Mouse (Mus musculus) stomach, embryonic 16.5 days (tissue): ENCODE measurements at regions not wholly inside any gene's neighbourhood (a gene's known extent, or its start where the extent isn't known, plus 50 kb on each side); places are given as distances from the start of the nearest gene placed in this dataset.

Source experiments
- ATAC-seq: fragments of 200-750 bp; cut with Nextera tagmentation; 2 replicates; pipeline ENCODE4 v1.8.0; 2017; ENCODE audit warnings: moderate number of reproducible peaks, moderate TSS enrichment; ENCODE audit not compliant: insufficient read depth, low FRiP score
- H3K27ac ChIP-seq: fragments of 300-500 bp; sonication (generic); 2 replicates; pipeline ENCODE4 v1.5.1; 2014; ENCODE audit warnings: low read length
- H3K27me3 ChIP-seq: fragments of 300-500 bp; sonication (generic); 2 replicates; pipeline ENCODE4 v1.6.1; 2014; ENCODE audit warnings: low read length, control low read depth, mixed read lengths; ENCODE audit not compliant: control insufficient read depth, insufficient read depth
- H3K36me3 ChIP-seq: fragments of 300-500 bp; sonication (generic); 2 replicates; pipeline ENCODE4 v1.6.1; 2014; ENCODE audit warnings: low read length; ENCODE audit not compliant: control insufficient read depth, insufficient read depth
- H3K4me1 ChIP-seq: fragments of 300-500 bp; sonication (generic); 2 replicates; pipeline ENCODE4 v1.6.1; 2014; ENCODE audit warnings: low read length, control low read depth, mixed read lengths; ENCODE audit not compliant: control insufficient read depth, insufficient read depth
- H3K4me2 ChIP-seq: fragments of 300-500 bp; sonication (generic); 2 replicates; pipeline ENCODE4 v1.6.1; 2014; ENCODE audit warnings: low read depth, low read length, mixed read lengths
- H3K4me3 ChIP-seq: fragments of 300-500 bp; sonication (generic); replicated peaks from 2 replicates; pipeline ENCODE4 v1.5.1; 2014; ENCODE audit warnings: mild to moderate bottlenecking, low read length
- H3K9ac ChIP-seq: fragments of 300-500 bp; sonication (generic); 2 replicates; pipeline ENCODE4 v1.6.1; 2014; ENCODE audit warnings: low read length
- H3K9me3 ChIP-seq: fragments of 300-500 bp; sonication (generic); replicated peaks from 2 replicates; pipeline ENCODE4 v1.6.1; 2016; ENCODE audit warnings: low read length, control low read depth; ENCODE audit not compliant: control insufficient read depth
- WGBS: fragments of 180-500 bp; shearing (Covaris S2); extraction: QIAGEN DNeasy Blood & Tissue Kit; methylation state at CpG from one replicate; pipeline ENCODE4 v1.1.7; 2014; 5-methylcytosine and 5-hydroxymethylcytosine counted together

- Histone ChIP-seq H3K27ac (no peak overlapping the region), H3K27me3 (no peaks in the 10 kb centered on the region), H3K4me1 (no peaks in the 10 kb centered on the region), H3K9me3 (no peaks in the 10 kb centered on the region), H3K9ac (no peak overlapping the region), H3K36me3 (no peaks in the 10 kb centered on the region), H3K4me3 (no peak overlapping the region), H3K4me2 (no peak overlapping the region)
- no peak for ATAC-seq
- 69% methylated on average over 10 of the region's 10 CpGs for WGBS
These were observed 147.3 kb upstream of the Cdh6 start for GRCm38 (mm10) chr15:13320599-13321348.

DNA sequence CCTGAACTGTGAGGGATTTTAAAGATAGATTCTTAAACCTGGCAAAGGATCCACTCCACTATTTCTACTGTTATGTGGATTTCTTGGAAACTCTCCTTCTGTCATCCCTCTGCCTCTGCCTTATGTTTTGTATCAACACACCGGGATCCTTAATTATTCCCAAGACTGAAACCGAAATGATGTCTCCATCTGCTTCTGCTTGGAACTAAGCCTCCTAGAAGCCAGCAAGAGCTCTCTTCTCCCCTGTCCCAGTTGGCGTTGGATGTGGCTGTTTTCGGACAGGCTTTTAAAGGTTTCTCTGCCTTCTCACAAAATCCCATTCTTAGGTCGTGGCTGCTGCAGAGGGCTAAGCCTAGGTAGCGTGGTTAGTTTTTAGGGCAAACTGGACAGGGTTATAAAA, 131.1 kb upstream of the Cdh6 start:
- H3K36me3 ChIP-seq, result no peaks in the 10 kb centered on the region
- no peak overlapping the region for H3K4me3 ChIP-seq
- no peaks in the 10 kb centered on the region for H3K9me3 ChIP-seq
- WGBS, result 67% methylated on average over 6 of the region's 6 CpGs
- H3K4me2 ChIP-seq, result no peak overlapping the region
- no peaks in the 10 kb centered on the region for H3K4me1 ChIP-seq
- no peaks in the 10 kb centered on the region for H3K27me3 ChIP-seq
- no peak overlapping the region for H3K9ac ChIP-seq
- no peak for ATAC-seq
- no peak overlapping the region for H3K27ac ChIP-seq

DNA sequence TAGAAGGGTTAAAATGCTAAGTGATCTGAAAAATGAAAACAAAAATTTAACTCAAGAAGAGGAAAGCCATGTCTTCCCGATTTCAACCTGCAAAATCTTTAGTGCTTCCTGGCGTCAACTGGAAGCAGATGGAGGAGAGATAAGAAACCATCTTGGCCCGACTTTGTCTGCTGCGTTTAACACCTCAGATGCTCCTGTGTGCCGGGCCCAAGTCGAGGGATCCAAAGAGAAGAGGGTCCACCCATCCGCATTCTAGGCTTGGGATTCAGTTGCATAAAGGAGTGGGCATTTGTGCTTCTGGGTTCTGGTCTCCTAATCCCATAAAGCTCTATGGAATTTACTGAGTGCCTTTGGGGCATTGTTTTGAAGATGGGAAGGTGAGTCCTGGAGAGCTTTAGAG, 130.0 kb upstream of the Cdh6 start:
- H3K4me3 ChIP-seq, result no peak overlapping the region
- no peaks in the 10 kb centered on the region for H3K9me3 ChIP-seq
- ATAC-seq, result no peak
- no peak overlapping the region for H3K27ac ChIP-seq
- no peaks in the 10 kb centered on the region for H3K27me3 ChIP-seq
- no peak overlapping the region for H3K4me2 ChIP-seq
- no peaks in the 10 kb centered on the region for H3K4me1 ChIP-seq
- H3K36me3 ChIP-seq, result no peaks in the 10 kb centered on the region
- 77% methylated on average over 7 of the region's 7 CpGs for WGBS
- no peak overlapping the region for H3K9ac ChIP-seq

- Histone ChIP-seq H3K27ac (no peak overlapping the region), H3K9me3 (no peaks in the 10 kb centered on the region), H3K4me1 (no peaks in the 10 kb centered on the region), H3K27me3 (no peaks in the 10 kb centered on the region), H3K4me2 (no peak overlapping the region), H3K4me3 (no peak overlapping the region), H3K36me3 (no peaks in the 10 kb centered on the region), H3K9ac (no peak overlapping the region)
- ATAC-seq, result no peak
- 78% methylated on average over 6 of the region's 6 CpGs for WGBS
These were observed 129.2 kb upstream of the Cdh6 start for GRCm38 (mm10) chr15:13302672-13303071.

- H3K9ac ChIP-seq, result no peak overlapping the region
- no peak overlapping the region for H3K4me2 ChIP-seq
- H3K27ac ChIP-seq, result no peak overlapping the region
- 52% methylated on average over 6 of the region's 6 CpGs for WGBS
- no peak overlapping the region for H3K4me3 ChIP-seq
- H3K9me3 ChIP-seq, result no peaks in the 10 kb centered on the region
- H3K4me1 ChIP-seq, result no peaks in the 10 kb centered on the region
- H3K27me3 ChIP-seq, result no peaks in the 10 kb centered on the region
- no peak for ATAC-seq
- H3K36me3 ChIP-seq, result no peaks in the 10 kb centered on the region
These were observed 123.5 kb upstream of the Cdh6 start for GRCm38 (mm10) chr15:13296967-13297366.

- no peaks in the 10 kb centered on the region for H3K4me1 ChIP-seq
- H3K27me3 ChIP-seq, result no peaks in the 10 kb centered on the region
- H3K9ac ChIP-seq, result no peak overlapping the region
- no peaks in the 10 kb centered on the region for H3K36me3 ChIP-seq
- H3K9me3 ChIP-seq, result no peaks in the 10 kb centered on the region
- no peak overlapping the region for H3K27ac ChIP-seq
- no peak for ATAC-seq
- 69% methylated on average over 3 of the region's 3 CpGs for WGBS
- no peak overlapping the region for H3K4me2 ChIP-seq
- no peak overlapping the region for H3K4me3 ChIP-seq
These were observed 115.6 kb upstream of the Cdh6 start for GRCm38 (mm10) chr15:13289064-13289463.

DNA sequence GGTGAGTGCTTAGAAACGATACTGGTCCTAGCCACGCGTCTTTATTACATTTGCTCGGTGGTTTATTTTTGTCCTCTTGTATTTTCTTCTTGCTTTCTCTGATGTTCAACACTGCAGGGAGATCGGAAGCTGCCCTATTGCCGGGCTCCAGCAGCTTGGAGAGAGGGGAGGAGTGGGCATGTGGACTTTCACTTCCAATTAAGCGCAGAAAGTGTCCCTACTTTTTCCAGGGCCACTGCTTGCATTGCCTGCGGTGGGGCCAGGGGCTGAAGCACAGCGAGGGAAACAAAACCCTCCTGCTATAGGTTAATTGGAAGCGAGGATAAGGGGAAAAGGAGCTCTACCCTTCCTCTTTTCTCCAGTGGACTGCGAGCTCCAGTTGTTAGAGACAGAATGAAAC, 114.4 kb upstream of the Cdh6 start:
- H3K4me2 ChIP-seq, result no peak overlapping the region
- no peak for ATAC-seq
- 72% methylated on average over 11 of the region's 11 CpGs for WGBS
- H3K9me3 ChIP-seq, result no peaks in the 10 kb centered on the region
- no peak overlapping the region for H3K27ac ChIP-seq
- no peak overlapping the region for H3K4me3 ChIP-seq
- H3K9ac ChIP-seq, result no peak overlapping the region
- H3K27me3 ChIP-seq, result no peaks in the 10 kb centered on the region
- no peaks in the 10 kb centered on the region for H3K4me1 ChIP-seq
- no peaks in the 10 kb centered on the region for H3K36me3 ChIP-seq

DNA sequence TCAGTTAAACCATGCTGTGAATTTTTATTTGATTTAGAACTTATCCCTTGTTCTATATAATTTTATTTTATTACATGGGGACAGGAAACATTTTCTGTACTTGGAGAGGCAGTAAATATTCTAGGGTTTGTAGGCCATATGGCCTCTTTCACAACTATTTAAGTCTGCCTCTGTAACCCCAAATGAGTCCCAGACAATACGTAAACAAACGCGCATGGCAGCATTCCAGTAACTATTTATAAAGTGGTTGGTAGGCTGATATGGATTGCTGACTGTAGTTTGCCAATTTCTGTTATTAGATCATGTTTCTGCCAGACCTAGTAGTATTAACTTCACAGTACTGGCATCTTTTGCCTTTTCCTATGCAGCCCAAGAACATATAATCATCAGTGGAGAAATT, 111.9 kb upstream of the Cdh6 start:
- Histone ChIP-seq H3K4me1 (no peaks in the 10 kb centered on the region), H3K4me3 (no peak overlapping the region), H3K9ac (no peak overlapping the region), H3K4me2 (no peak overlapping the region), H3K27me3 (no peaks in the 10 kb centered on the region), H3K27ac (no peak overlapping the region), H3K9me3 (no peaks in the 10 kb centered on the region), H3K36me3 (no peaks in the 10 kb centered on the region)
- WGBS, result 29% methylated on average over 3 of the region's 3 CpGs
- no peak for ATAC-seq

- Histone ChIP-seq H3K27ac (no peak overlapping the region), H3K9me3 (no peaks in the 10 kb centered on the region), H3K27me3 (no peaks in the 10 kb centered on the region), H3K4me1 (no peaks in the 10 kb centered on the region), H3K36me3 (no peaks in the 10 kb centered on the region), H3K4me2 (no peak overlapping the region), H3K4me3 (no peak overlapping the region), H3K9ac (no peak overlapping the region)
- no peak for ATAC-seq
- 72% methylated on average over 2 of the region's 2 CpGs for WGBS
These were observed 110.7 kb upstream of the Cdh6 start for GRCm38 (mm10) chr15:13284219-13284618.
